Mouse (Mus musculus): Measurements from ENCODE around the gene Ldlrap1. TPM values are rescaled to one million over a fixed set of nuclear protein-coding genes. Genes with fewer than 3 reads are reported as not detected.
A peak's percentile ranks its signal among the peaks of the same experiment; 100 is the strongest.

Gene Ldlrap1
- total and polyA plus RNA-seq, 3 experiments: 11.5 to 12.6 (median 12.4) TPM

GRCm38 (mm10) chr4:134758922-134759321 lies 8.9 kb downstream of the Ldlrap1 start:
- Histone ChIP-seq H3K4me1 (ENCODE audit: control insufficient read depth, insufficient read depth, low read length) (peaks cover 48% of the 10 kb centered on the region), H3K27ac (peak overlapping the region; percentile 12; the same call in 1 of the 2 replicates), H3K36me3 (ENCODE audit: control insufficient read depth, insufficient read depth, low read length) (no peaks in the 10 kb centered on the region), H3K9ac (ENCODE audit: low read depth, low read length) (no peak overlapping the region), H3K4me3 (no peak overlapping the region), H3K79me2 (replicated peaks; ENCODE audit: control insufficient read depth, insufficient read depth, low read length) (0 out of 2 replicates have a peak, but pooled peaks cover 2% of the 10 kb centered on the region), H3K27me3 (ENCODE audit: control insufficient read depth, insufficient read depth, low read length) (no peaks in the 10 kb centered on the region)
- 87% methylated on average over 14 of the region's 14 CpGs for WGBS
- TF ChIP-seq CTCF (IDR thresholded peaks at IDR 0.05): no peak
- no peak for TF ChIP-seq POLR2A (IDR thresholded peaks at IDR 0.05; ENCODE audit: insufficient read depth, low read depth, low read length)
- no peak for DNase-seq
- intact Hi-C loops (cut with DNase I): no loop called here

- intact Hi-C loops (cut with DNase I): no loop called here
- Histone ChIP-seq H3K36me3 (ENCODE audit: control insufficient read depth, insufficient read depth, low read length) (no peaks in the 10 kb centered on the region), H3K27ac (peak overlapping the region; percentile 12; the same call in 1 of the 2 replicates), H3K9ac (ENCODE audit: low read depth, low read length) (no peak overlapping the region), H3K4me1 (ENCODE audit: control insufficient read depth, insufficient read depth, low read length) (peaks cover 48% of the 10 kb centered on the region), H3K4me3 (no peak overlapping the region), H3K79me2 (replicated peaks; ENCODE audit: control insufficient read depth, insufficient read depth, low read length) (0 out of 2 replicates have a peak, but pooled peaks cover 2% of the 10 kb centered on the region), H3K27me3 (ENCODE audit: control insufficient read depth, insufficient read depth, low read length) (no peaks in the 10 kb centered on the region)
- DNase-seq: no peak
- TF ChIP-seq CTCF (IDR thresholded peaks at IDR 0.05) (no peak), EP300 (IDR thresholded peaks at IDR 0.05; ENCODE audit: insufficient read depth, low read depth, low read length) (no peak), POLR2A (IDR thresholded peaks at IDR 0.05; ENCODE audit: insufficient read depth, low read depth, low read length) (no peak)
- WGBS: 55% methylated on average over 4 of the region's 4 CpGs
Observed at GRCm38 (mm10) chr4:134758367-134758766, 9.5 kb downstream of the Ldlrap1 start.

- H3K36me3 ChIP-seq (ENCODE audit: control insufficient read depth, insufficient read depth, low read length): no peaks in the 10 kb centered on the region
- H3K79me2 ChIP-seq (replicated peaks; ENCODE audit: control insufficient read depth, insufficient read depth, low read length): 0 out of 2 replicates have a peak, but pooled peaks cover 2% of the 10 kb centered on the region
- no peak overlapping the region for H3K9ac ChIP-seq (ENCODE audit: low read depth, low read length)
- WGBS: 89% methylated on average over 7 of the region's 7 CpGs
- no peaks in the 10 kb centered on the region for H3K27me3 ChIP-seq (ENCODE audit: control insufficient read depth, insufficient read depth, low read length)
- TF ChIP-seq POLR2A (IDR thresholded peaks at IDR 0.05; ENCODE audit: insufficient read depth, low read depth, low read length) (no peak), EP300 (IDR thresholded peaks at IDR 0.05; ENCODE audit: insufficient read depth, low read depth, low read length) (no peak), CTCF (IDR thresholded peaks at IDR 0.05) (no peak)
- DNase-seq: no peak
- H3K4me1 ChIP-seq (ENCODE audit: control insufficient read depth, insufficient read depth, low read length): peaks cover 44% of the 10 kb centered on the region
- no peak overlapping the region for H3K27ac ChIP-seq
- intact Hi-C loops (cut with DNase I): no loop called here
- no peak overlapping the region for H3K4me3 ChIP-seq
Observed at GRCm38 (mm10) chr4:134756953-134757352, 10.9 kb downstream of the Ldlrap1 start.

- Histone ChIP-seq H3K27me3 (ENCODE audit: control insufficient read depth, insufficient read depth, low read length) (no peaks in the 10 kb centered on the region), H3K9ac (ENCODE audit: low read depth, low read length) (no peak overlapping the region), H3K27ac (no peak overlapping the region), H3K36me3 (ENCODE audit: control insufficient read depth, insufficient read depth, low read length) (no peaks in the 10 kb centered on the region), H3K4me1 (ENCODE audit: control insufficient read depth, insufficient read depth, low read length) (peaks cover 29% of the 10 kb centered on the region), H3K4me3 (no peak overlapping the region), H3K79me2 (replicated peaks; ENCODE audit: control insufficient read depth, insufficient read depth, low read length) (0 out of 2 replicates have a peak, but pooled peaks cover 2% of the 10 kb centered on the region)
- TF ChIP-seq CTCF (IDR thresholded peaks at IDR 0.05) (no peak), EP300 (IDR thresholded peaks at IDR 0.05; ENCODE audit: insufficient read depth, low read depth, low read length) (no peak), POLR2A (IDR thresholded peaks at IDR 0.05; ENCODE audit: insufficient read depth, low read depth, low read length) (no peak)
- intact Hi-C loops (cut with DNase I): no loop called here
- 47% methylated on average over 13 of the region's 13 CpGs for WGBS
- DNase-seq: no peak
Observed at GRCm38 (mm10) chr4:134754941-134755340, 12.9 kb downstream of the Ldlrap1 start.

- Histone ChIP-seq H3K4me1 (ENCODE audit: control insufficient read depth, insufficient read depth, low read length) (peaks cover 23% of the 10 kb centered on the region), H3K79me2 (replicated peaks; ENCODE audit: control insufficient read depth, insufficient read depth, low read length) (0 out of 2 replicates have a peak, but pooled peaks cover 2% of the 10 kb centered on the region), H3K27me3 (ENCODE audit: control insufficient read depth, insufficient read depth, low read length) (no peaks in the 10 kb centered on the region), H3K4me3 (no peak overlapping the region), H3K36me3 (ENCODE audit: control insufficient read depth, insufficient read depth, low read length) (no peaks in the 10 kb centered on the region), H3K27ac (no peak overlapping the region), H3K9ac (ENCODE audit: low read depth, low read length) (no peak overlapping the region)
- no peak for DNase-seq
- TF ChIP-seq EP300 (IDR thresholded peaks at IDR 0.05; ENCODE audit: insufficient read depth, low read depth, low read length): no peak
- TF ChIP-seq CTCF (IDR thresholded peaks at IDR 0.05): no peak
- no peak for TF ChIP-seq POLR2A (IDR thresholded peaks at IDR 0.05; ENCODE audit: insufficient read depth, low read depth, low read length)
- intact Hi-C loops (cut with DNase I): no loop called here
- 42% methylated on average over 10 of the region's 10 CpGs for WGBS
Observed at GRCm38 (mm10) chr4:134754371-134754770, 13.5 kb downstream of the Ldlrap1 start.

- Histone ChIP-seq H3K79me2 (replicated peaks; ENCODE audit: control insufficient read depth, insufficient read depth, low read length) (0 out of 2 replicates have a peak, but pooled peaks cover 2% of the 10 kb centered on the region), H3K4me1 (ENCODE audit: control insufficient read depth, insufficient read depth, low read length) (peaks cover 18% of the 10 kb centered on the region), H3K27ac (no peak overlapping the region), H3K36me3 (ENCODE audit: control insufficient read depth, insufficient read depth, low read length) (no peaks in the 10 kb centered on the region), H3K9ac (ENCODE audit: low read depth, low read length) (no peak overlapping the region), H3K27me3 (ENCODE audit: control insufficient read depth, insufficient read depth, low read length) (no peaks in the 10 kb centered on the region), H3K4me3 (no peak overlapping the region)
- TF ChIP-seq POLR2A (IDR thresholded peaks at IDR 0.05; ENCODE audit: insufficient read depth, low read depth, low read length) (no peak), EP300 (IDR thresholded peaks at IDR 0.05; ENCODE audit: insufficient read depth, low read depth, low read length) (no peak), CTCF (IDR thresholded peaks at IDR 0.05) (no peak)
- intact Hi-C loops (cut with DNase I): no loop called here
- WGBS: 62% methylated on average over 17 of the region's 17 CpGs
- no peak for DNase-seq
Observed at GRCm38 (mm10) chr4:134753516-134754261, 14.1 kb downstream of the Ldlrap1 start.
